Mouse (Mus musculus): Measurements from ENCODE around the gene Map3k4.

DNA sequence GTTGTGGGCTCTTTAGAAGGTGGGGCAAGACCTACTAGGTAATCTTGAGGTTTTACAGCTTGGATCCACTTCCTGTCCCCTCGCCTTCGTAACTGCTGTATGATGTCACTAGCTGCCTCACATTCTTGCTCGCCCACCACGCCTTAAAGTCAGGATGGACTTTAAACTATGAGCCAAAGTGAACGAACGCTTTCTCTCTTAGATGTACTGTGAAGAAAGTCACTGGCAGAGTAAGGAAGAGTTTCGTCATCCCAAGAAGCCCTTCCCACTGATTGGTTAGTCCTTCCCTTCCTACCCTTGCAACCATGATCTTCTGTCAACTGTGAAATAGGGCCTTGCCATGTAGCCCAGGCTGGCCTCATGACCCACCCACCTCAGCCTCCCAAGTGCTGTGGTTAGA, 87.5 kb downstream of the Map3k4 start:
- TF ChIP-seq POLR2A (IDR thresholded peaks at IDR 0.05; ENCODE audit: borderline replicate concordance, control insufficient read depth, low read depth, low read length) (no peak), CTCF (IDR thresholded peaks at IDR 0.05; ENCODE audit: control insufficient read depth, insufficient read depth, low read length) (no peak)
